Mouse (Mus musculus) heart, embryonic 16.5 days (tissue): ENCODE measurements around the gene Pou5f1. TPM values are rescaled to one million over a fixed set of nuclear protein-coding genes. Genes with fewer than 3 reads are reported as not detected.

Source experiments
- ATAC-seq: fragments of 200-750 bp; cut with Nextera tagmentation; replicated peaks from 2 replicates; pipeline ENCODE4 v1.8.0; 2017; ENCODE audit warnings: moderate number of reproducible peaks; ENCODE audit not compliant: insufficient read depth, low FRiP score; ENCODE audit errors: extremely low read depth
- H3K27ac ChIP-seq: fragments of 300-500 bp; sonication (generic); 2 replicates; pipeline ENCODE4 v1.5.1; 2014; ENCODE audit warnings: mild to moderate bottlenecking, low read length, control low read depth, moderate library complexity
- H3K27me3 ChIP-seq: fragments of 300-500 bp; sonication (generic); 2 replicates; pipeline ENCODE4 v1.6.1; 2014; ENCODE audit warnings: low read length, mixed read lengths; ENCODE audit not compliant: control insufficient read depth, insufficient read depth
- H3K36me3 ChIP-seq: fragments of 300-500 bp; sonication (generic); 2 replicates; pipeline ENCODE4 v1.6.1; 2014; ENCODE audit not compliant: control insufficient read depth, insufficient read depth
- H3K4me1 ChIP-seq: fragments of 300-500 bp; sonication (generic); 2 replicates; pipeline ENCODE4 v1.6.1; 2014; ENCODE audit warnings: low read length, mixed read lengths; ENCODE audit not compliant: control insufficient read depth, insufficient read depth
- H3K4me2 ChIP-seq: fragments of 300-500 bp; sonication (generic); 2 replicates; pipeline ENCODE4 v1.6.1; 2014; ENCODE audit warnings: low read depth, mild to moderate bottlenecking, control low read depth, low read length
- H3K4me3 ChIP-seq: fragments of 300-500 bp; sonication (generic); 2 replicates; pipeline ENCODE4 v1.5.1; 2014; ENCODE audit warnings: mild to moderate bottlenecking, control low read depth, low read length
- H3K9ac ChIP-seq: fragments of 300-500 bp; sonication (generic); 2 replicates; pipeline ENCODE4 v1.6.1; 2014; ENCODE audit warnings: low read length, control low read depth
- H3K9me3 ChIP-seq: fragments of 300-500 bp; sonication (generic); replicated peaks from 2 replicates; pipeline ENCODE4 v1.6.1; 2016; ENCODE audit warnings: low read length; ENCODE audit not compliant: control insufficient read depth
- WGBS: fragments of 180-500 bp; shearing (Covaris S2); extraction: QIAGEN DNeasy Blood & Tissue Kit; methylation state at CpG from one replicate; pipeline ENCODE4 v1.1.7; 2014; 5-methylcytosine and 5-hydroxymethylcytosine counted together
- polyA plus RNA-seq: library from polyadenylated mRNA; unstranded; fragments of >200 nt; fragmentation: Nextera tagmentation; extraction: Ambion mirVana; gene quantifications from 2 replicates; pipeline ENCODE4 v1.2.1, GENCODE M21; 2015

Pou5f1 gene
- polyA plus RNA-seq, 1 experiment from 2014 or later, result not detected

DNA sequence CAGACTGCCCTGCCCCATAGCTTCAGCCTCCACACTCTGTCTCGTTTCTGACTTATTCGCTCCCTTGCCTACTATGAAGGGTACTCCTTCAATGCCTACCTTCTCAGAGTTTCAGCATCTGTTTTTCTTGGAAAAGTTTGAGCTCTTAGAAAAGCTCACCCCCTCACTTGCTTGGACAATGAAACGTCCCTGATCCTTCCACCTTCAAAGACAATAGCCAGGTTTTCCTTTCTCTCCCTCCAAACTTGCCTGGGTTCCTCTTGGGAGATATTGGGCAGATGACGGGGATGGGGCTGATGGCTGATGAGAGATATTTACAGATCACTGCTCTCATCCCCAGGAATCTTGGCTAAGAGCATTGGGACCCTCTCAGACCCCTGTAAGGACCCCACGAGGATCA, 48.5 kb downstream of the Pou5f1 start:
- H3K4me3 ChIP-seq, result no peak overlapping the region
- H3K9ac ChIP-seq, result no peak overlapping the region
- peaks cover 18% of the 10 kb centered on the region for H3K4me1 ChIP-seq
- no peaks in the 10 kb centered on the region for H3K27me3 ChIP-seq
- H3K27ac ChIP-seq, result no peak overlapping the region
- H3K9me3 ChIP-seq, result no peaks in the 10 kb centered on the region
- no peak for ATAC-seq
- no peak overlapping the region for H3K4me2 ChIP-seq
- H3K36me3 ChIP-seq, result no peaks in the 10 kb centered on the region
- 82% methylated on average over 5 of the region's 5 CpGs for WGBS

DNA sequence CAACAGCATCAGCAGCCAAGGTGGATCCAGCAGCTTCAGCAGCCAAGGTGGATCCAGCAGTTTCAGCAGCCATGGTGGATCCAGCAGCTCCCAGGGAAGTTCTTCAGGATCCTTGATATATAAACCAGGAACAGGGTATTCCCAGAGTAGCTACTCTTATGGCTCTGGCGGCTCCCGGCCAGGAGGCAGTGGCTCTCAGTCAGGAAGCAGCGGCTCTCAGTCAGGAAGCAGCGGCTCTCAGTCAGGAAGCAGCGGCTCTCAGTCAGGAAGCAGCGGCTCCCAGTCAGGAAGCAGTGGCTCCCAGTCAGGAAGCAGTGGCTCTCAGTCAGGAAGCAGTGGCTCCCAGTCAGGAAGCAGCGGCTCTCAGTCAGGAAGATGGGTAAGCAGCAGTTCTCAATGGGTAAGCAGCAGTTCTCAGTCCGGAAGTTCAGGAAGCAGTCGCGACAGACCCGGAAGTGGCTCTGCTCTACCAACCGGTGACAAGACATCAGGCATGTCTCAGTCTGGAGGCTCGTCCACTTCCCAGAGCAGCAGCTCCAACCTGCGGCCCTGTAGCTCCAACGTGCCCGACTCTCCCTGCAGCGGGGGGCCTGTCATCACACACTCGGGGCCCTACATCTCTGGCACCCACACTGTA, 49.1 kb downstream of the Pou5f1 start:
- Histone ChIP-seq H3K36me3 (no peaks in the 10 kb centered on the region), H3K4me3 (no peak overlapping the region), H3K9me3 (no peaks in the 10 kb centered on the region), H3K4me2 (no peak overlapping the region), H3K4me1 (peaks cover 15% of the 10 kb centered on the region), H3K27ac (no peak overlapping the region), H3K27me3 (no peaks in the 10 kb centered on the region), H3K9ac (no peak overlapping the region)
- ATAC-seq, result no peak
- 87% methylated on average over 18 of the region's 18 CpGs for WGBS

DNA sequence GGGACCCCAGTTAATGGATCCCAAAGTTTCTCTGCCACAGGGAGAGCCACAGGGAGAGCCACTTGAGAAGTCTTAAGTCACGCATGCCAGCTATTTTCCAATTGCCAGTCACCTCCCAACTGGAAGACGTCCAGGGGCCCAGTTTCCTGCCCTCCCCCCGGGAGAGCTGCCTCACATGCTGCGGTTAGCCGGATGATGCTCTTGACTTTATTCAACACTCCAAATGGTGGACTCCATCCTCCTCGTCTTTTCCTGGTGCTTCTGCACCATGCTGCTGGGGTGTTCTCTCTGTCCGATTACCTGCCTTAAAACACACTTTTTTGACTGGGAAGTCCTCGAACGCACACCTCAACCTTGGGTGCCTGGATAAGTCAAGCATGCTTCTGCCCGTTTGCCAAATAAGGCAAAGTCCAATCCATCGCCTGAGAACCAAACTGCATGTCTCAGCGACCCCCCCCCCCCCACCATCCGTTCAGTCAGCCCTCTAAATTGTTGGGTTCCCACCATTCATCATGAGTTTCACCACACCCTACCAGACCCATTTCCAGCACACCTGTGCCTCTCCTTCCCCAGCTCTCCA, 50.5 kb downstream of the Pou5f1 start:
- Histone ChIP-seq H3K4me2 (no peak overlapping the region), H3K4me3 (no peak overlapping the region), H3K27ac (no peak overlapping the region), H3K4me1 (peaks cover 7% of the 10 kb centered on the region), H3K9me3 (no peaks in the 10 kb centered on the region), H3K9ac (no peak overlapping the region), H3K36me3 (no peaks in the 10 kb centered on the region), H3K27me3 (no peaks in the 10 kb centered on the region)
- no peak for ATAC-seq
- WGBS, result 78% methylated on average over 12 of the region's 13 CpGs

DNA sequence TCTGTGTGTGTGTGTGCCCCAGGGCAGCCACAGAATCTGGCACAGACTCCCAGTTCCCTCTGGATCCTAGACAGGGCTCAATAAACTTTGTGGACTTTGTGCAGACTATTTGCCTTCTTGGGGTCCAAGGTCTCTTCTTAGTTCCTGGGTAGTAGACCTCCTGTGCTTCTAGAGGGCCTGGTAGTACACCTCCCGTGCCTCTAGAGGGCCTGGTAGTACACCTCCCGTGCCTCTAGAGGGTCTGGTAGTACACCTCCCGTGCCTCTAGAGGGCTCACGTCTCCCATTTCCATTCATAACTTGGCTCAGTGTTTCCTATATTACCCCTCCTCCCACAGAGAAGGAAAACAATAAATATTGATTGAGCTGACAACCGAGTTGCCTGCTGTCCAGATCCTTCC, 51.0 kb downstream of the Pou5f1 start:
- H3K27me3 ChIP-seq, result no peaks in the 10 kb centered on the region
- H3K4me2 ChIP-seq, result no peak overlapping the region
- no peaks in the 10 kb centered on the region for H3K9me3 ChIP-seq
- no peaks in the 10 kb centered on the region for H3K36me3 ChIP-seq
- WGBS, result 35% methylated on average over 5 of the region's 5 CpGs
- ATAC-seq, result no peak
- no peak overlapping the region for H3K27ac ChIP-seq
- peaks cover 3% of the 10 kb centered on the region; the same call in 1 of the 2 replicates for H3K4me1 ChIP-seq
- H3K9ac ChIP-seq, result no peak overlapping the region
- H3K4me3 ChIP-seq, result no peak overlapping the region

DNA sequence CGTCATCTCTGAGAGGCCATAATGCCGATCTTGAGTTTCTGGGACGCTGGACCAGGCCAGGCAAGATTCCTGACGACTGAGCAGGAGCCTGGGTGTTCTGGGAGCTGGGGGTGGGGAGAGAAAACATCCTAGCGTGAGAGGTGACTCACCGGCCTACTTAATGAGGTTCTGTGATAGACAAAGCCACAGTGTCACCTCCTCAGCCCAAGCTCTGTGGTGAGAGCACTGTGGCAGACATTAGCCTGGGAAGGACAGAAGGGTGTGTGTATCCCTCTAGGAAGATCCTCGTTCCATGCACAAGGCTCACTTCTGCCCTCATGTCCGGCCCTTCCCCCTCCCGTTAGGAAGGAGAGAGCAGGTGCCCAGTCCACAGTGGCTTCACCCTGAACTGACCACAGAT, 51.5 kb downstream of the Pou5f1 start:
- Histone ChIP-seq H3K4me1 (no peaks in the 10 kb centered on the region), H3K27me3 (no peaks in the 10 kb centered on the region), H3K4me3 (no peak overlapping the region), H3K9ac (no peak overlapping the region), H3K9me3 (no peaks in the 10 kb centered on the region), H3K4me2 (no peak overlapping the region), H3K36me3 (no peaks in the 10 kb centered on the region), H3K27ac (no peak overlapping the region)
- 64% methylated on average over 9 of the region's 9 CpGs for WGBS
- ATAC-seq, result no peak

GRCm38 (mm10) chr17:35558216-35558615, 52.4 kb downstream of the Pou5f1 start:
- H3K4me3 ChIP-seq, result no peak overlapping the region
- H3K36me3 ChIP-seq, result no peaks in the 10 kb centered on the region
- no peak overlapping the region for H3K9ac ChIP-seq
- H3K27ac ChIP-seq, result no peak overlapping the region
- 56% methylated on average over 8 of the region's 8 CpGs for WGBS
- ATAC-seq, result no peak
- H3K4me2 ChIP-seq, result no peak overlapping the region
- no peaks in the 10 kb centered on the region for H3K27me3 ChIP-seq
- H3K4me1 ChIP-seq, result no peaks in the 10 kb centered on the region
- H3K9me3 ChIP-seq, result no peaks in the 10 kb centered on the region

Other genes starting within 250 kb of the Pou5f1 start
- 90.5 and 110 TPM in 2 replicates for gene H2-D1, start 243.3 kb upstream of the Pou5f1 start, polyA plus RNA-seq
- gene H2-Q1, start 185.6 kb upstream of the Pou5f1 start, polyA plus RNA-seq, result not detected in 2 replicates
- 0.82 and 2.1 TPM in 2 replicates for gene H2-Q2, start 163.8 kb upstream of the Pou5f1 start, polyA plus RNA-seq
- gene H2-Q4, start 126.4 kb upstream of the Pou5f1 start, polyA plus RNA-seq, result 3.2 and 4.1 TPM in 2 replicates
- 1.1 and 2.8 TPM in 2 replicates for gene H2-Q6, start 81.2 kb upstream of the Pou5f1 start, polyA plus RNA-seq
- gene H2-Q7, start 66.9 kb upstream of the Pou5f1 start, polyA plus RNA-seq, result 3.7 and 5.9 TPM in 2 replicates
- gene H2-Q10, start 35.9 kb upstream of the Pou5f1 start, polyA plus RNA-seq, result 0.55 and 0.58 TPM in 2 replicates
- 59.5 and 60.3 TPM in 2 replicates for gene Tcf19, start 10.8 kb downstream of the Pou5f1 start, polyA plus RNA-seq
- 15.7 and 15.9 TPM in 2 replicates for gene Cchcr1, start 11.1 kb downstream of the Pou5f1 start, polyA plus RNA-seq
- gene Psors1c2, start 27.2 kb downstream of the Pou5f1 start, polyA plus RNA-seq, result 1.6 and 1.9 TPM in 2 replicates
- gene Cdsn, start 46.1 kb downstream of the Pou5f1 start, polyA plus RNA-seq, result 0.46 and 0.49 TPM in 2 replicates
- 0.11 and 0.14 TPM in 2 replicates for gene 2300002M23Rik, start 61.4 kb downstream of the Pou5f1 start, polyA plus RNA-seq
- 1.1 and 14.0 TPM in 2 replicates for gene Sfta2, start 95.5 kb downstream of the Pou5f1 start, polyA plus RNA-seq
- gene Gm9573, start 120.6 kb downstream of the Pou5f1 start, polyA plus RNA-seq, result not detected in 2 replicates
- gene Mucl3, start 137.7 kb downstream of the Pou5f1 start, polyA plus RNA-seq, result 0.29 and 0.42 TPM in 2 replicates
- gene Vars2, start 161.6 kb downstream of the Pou5f1 start, polyA plus RNA-seq, result 12.8 and 17.1 TPM in 2 replicates
- gene Gtf2h4, start 167.7 kb downstream of the Pou5f1 start, polyA plus RNA-seq, result 29.6 and 30.8 TPM in 2 replicates
- gene Ddr1, start 198.6 kb downstream of the Pou5f1 start, polyA plus RNA-seq, result 110 and 129 TPM in 2 replicates